Mouse (Mus musculus) spleen, adult 2 months (tissue): ENCODE measurements around the gene Ranbp3. TPM values are rescaled to one million over a fixed set of nuclear protein-coding genes. Genes with fewer than 3 reads are reported as not detected.

Source experiments
- DNase-seq, 2 experiments: peaks; one replicate each; pipeline versions ENCODE4 v3.0.0 to v3.0.0-alpha.2; 2012 to 2021; ENCODE audit warnings: low spot score in 2 of 2, low read depth in 1 of 2
- H3K27ac ChIP-seq: fragments of 200-500 bp; 2 replicates; pipeline ENCODE4 v1.5.1; 2012; ENCODE audit warnings: low read length, inconsistent platforms; ENCODE audit not compliant: insufficient read depth
- H3K27me3 ChIP-seq: fragments of 200-500 bp; 2 replicates; pipeline ENCODE4 v1.6.1; 2012; ENCODE audit warnings: mild to moderate bottlenecking, moderate library complexity, low read length, inconsistent platforms; ENCODE audit not compliant: control insufficient read depth, insufficient read depth
- H3K36me3 ChIP-seq: fragments of 200-500 bp; 2 replicates; pipeline ENCODE4 v1.6.1; 2012; ENCODE audit warnings: mild to moderate bottlenecking, low read length, inconsistent platforms; ENCODE audit not compliant: control insufficient read depth, insufficient read depth
- H3K4me1 ChIP-seq: fragments of 200-500 bp; 2 replicates; pipeline ENCODE4 v1.6.1; 2011; ENCODE audit warnings: inconsistent platforms; ENCODE audit not compliant: control insufficient read depth, insufficient read depth, insufficient read length
- H3K4me3 ChIP-seq: fragments of 200-500 bp; 2 replicates; pipeline ENCODE4 v1.5.1; 2011; ENCODE audit warnings: mild to moderate bottlenecking, inconsistent platforms; ENCODE audit not compliant: insufficient read depth, insufficient read length; ENCODE audit errors: extremely low read depth
- CTCF ChIP-seq: fragments of 200-500 bp; IDR thresholded peaks from 2 replicates; pipeline ENCODE4 v1.5.1; 2011; ENCODE audit warnings: mild to moderate bottlenecking, inconsistent platforms; ENCODE audit not compliant: insufficient read depth, insufficient read length, insufficient replicate concordance; ENCODE audit errors: extremely low read depth
- POLR2A ChIP-seq: fragments of 200-500 bp; IDR thresholded peaks from 2 replicates; pipeline ENCODE4 v1.6.1; 2011; ENCODE audit warnings: low read depth, low read length, inconsistent platforms
- WGBS: fragments of 180-500 bp; shearing (Covaris S2); methylation state at CpG from one replicate; pipeline ENCODE4 v1.1.7; 2018; 5-methylcytosine and 5-hydroxymethylcytosine counted together
- polyA plus RNA-seq: library from polyadenylated mRNA; depleted of rRNA; stranded (reverse); fragments of >200 nt; gene quantifications from 2 replicates; pipeline ENCODE4 v1.2.3, GENCODE M21; 2012

Gene Ranbp3
- polyA plus RNA-seq, 1 experiment: 72.6 TPM

- no peaks in the 10 kb centered on the region for H3K36me3 ChIP-seq
- DNase-seq: no peak
- 80% methylated on average over 6 of the region's 6 CpGs for WGBS
- no peak for TF ChIP-seq CTCF
- no peak for TF ChIP-seq POLR2A
- H3K27me3 ChIP-seq: no peaks in the 10 kb centered on the region
- no peak overlapping the region for H3K27ac ChIP-seq
- H3K4me3 ChIP-seq: no peak overlapping the region
- no peaks in the 10 kb centered on the region for H3K4me1 ChIP-seq
Measured at GRCm38 (mm10) chr17:56656171-56656570, 16.9 kb upstream of the Ranbp3 start.

DNA sequence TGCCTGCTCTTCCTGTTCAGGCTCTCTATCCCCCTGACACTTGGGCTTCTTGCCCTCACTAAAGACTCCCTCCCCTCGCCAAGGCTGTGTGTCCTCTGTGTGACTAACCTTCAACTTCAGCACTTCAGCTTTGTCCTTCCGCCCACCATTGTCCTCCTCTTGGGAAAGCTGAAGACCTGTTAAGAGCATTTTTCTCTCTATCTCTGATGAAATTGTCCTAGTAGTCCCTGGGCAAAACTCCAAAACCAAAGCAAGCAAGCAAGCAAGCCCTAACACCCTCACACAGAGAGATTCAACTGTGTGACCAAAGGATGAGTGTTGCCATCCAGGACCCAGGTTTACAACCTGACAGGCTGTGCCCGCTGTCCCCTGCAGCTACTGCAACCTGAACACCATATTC, 9.4 kb upstream of the Ranbp3 start:
- Histone ChIP-seq H3K27ac (no peak overlapping the region), H3K27me3 (no peaks in the 10 kb centered on the region), H3K4me3 (no peak overlapping the region), H3K36me3 (no peaks in the 10 kb centered on the region), H3K4me1 (peaks cover 1% of the 10 kb centered on the region; the same call in 1 of the 2 replicates)
- WGBS: 82% methylated on average over 3 of the region's 3 CpGs
- TF ChIP-seq POLR2A (no peak), CTCF (no peak)
- DNase-seq: no peak

- Histone ChIP-seq H3K27ac (no peak overlapping the region), H3K27me3 (no peaks in the 10 kb centered on the region), H3K4me1 (peaks cover 2% of the 10 kb centered on the region; the same call in 1 of the 2 replicates), H3K4me3 (no peak overlapping the region), H3K36me3 (no peaks in the 10 kb centered on the region)
- no peak for DNase-seq
- no peak for TF ChIP-seq POLR2A
- TF ChIP-seq CTCF: no peak
- 55% methylated on average over 10 of the region's 10 CpGs for WGBS
Measured at GRCm38 (mm10) chr17:56664333-56664732, 8.8 kb upstream of the Ranbp3 start.

DNA sequence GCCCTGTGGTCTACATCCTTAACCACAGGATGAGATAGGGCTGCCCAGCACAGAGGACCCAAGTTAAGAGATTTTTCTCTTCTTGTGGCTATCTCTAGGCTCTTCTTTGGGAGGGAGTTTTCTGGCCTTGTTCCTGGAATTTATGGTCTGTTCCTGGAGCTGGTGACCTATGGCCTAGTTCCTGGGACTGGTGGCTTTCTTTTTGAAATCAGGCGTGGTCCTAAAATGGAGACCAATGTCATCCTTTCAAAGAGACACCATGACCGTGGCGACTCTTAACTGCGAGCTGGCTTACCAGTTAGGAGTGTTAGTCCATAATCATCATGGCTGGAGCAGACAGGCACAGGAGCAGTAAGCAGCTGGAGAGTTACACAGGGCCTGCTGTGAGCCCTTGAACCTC, 6.7 kb upstream of the Ranbp3 start:
- H3K27me3 ChIP-seq: no peaks in the 10 kb centered on the region
- peaks cover 2% of the 10 kb centered on the region; the same call in 1 of the 2 replicates for H3K4me1 ChIP-seq
- WGBS: 91% methylated on average over 4 of the region's 4 CpGs
- no peak overlapping the region for H3K4me3 ChIP-seq
- no peaks in the 10 kb centered on the region for H3K36me3 ChIP-seq
- DNase-seq: no peak
- TF ChIP-seq POLR2A: no peak
- TF ChIP-seq CTCF: no peak
- no peak overlapping the region for H3K27ac ChIP-seq

DNA sequence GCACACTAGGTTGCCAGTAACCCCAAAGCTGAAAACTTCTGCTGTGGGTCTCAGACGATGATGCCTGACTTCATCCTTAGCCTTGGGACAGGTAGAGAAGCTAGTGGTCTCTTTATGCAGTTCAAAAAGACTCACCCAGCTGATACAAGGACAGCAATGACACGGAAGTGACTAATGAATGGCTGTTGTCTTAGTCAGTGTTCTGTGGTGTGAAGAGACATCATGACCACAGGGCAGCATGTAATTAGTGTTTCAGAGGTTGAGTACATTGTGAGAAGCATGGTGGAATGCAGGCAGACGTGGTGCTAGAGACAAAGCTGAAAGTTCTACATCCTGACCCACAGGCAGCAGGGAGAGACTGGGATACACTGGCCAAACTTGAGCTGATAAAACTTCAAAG, 5.5 kb upstream of the Ranbp3 start:
- no peak for TF ChIP-seq POLR2A
- TF ChIP-seq CTCF: no peak
- WGBS: 73% methylated on average over 3 of the region's 3 CpGs
- Histone ChIP-seq H3K27me3 (no peaks in the 10 kb centered on the region), H3K36me3 (no peaks in the 10 kb centered on the region), H3K4me1 (peaks cover 5% of the 10 kb centered on the region; the same call in 1 of the 2 replicates), H3K27ac (no peak overlapping the region), H3K4me3 (no peak overlapping the region)
- no peak for DNase-seq

GRCm38 (mm10) chr17:56668384-56669144, 4.5 kb upstream of the Ranbp3 start:
- H3K27ac ChIP-seq: no peak overlapping the region
- 5% methylated on average over 31 of the region's 31 CpGs for WGBS
- no peaks in the 10 kb centered on the region for H3K27me3 ChIP-seq
- peak; percentile 48 to 74 for DNase-seq
- TF ChIP-seq POLR2A (no peak), CTCF (peak; percentile 87)
- peak overlapping the region; percentile 53; the same call in 1 of the 2 replicates for H3K4me3 ChIP-seq
- no peaks in the 10 kb centered on the region for H3K36me3 ChIP-seq
- H3K4me1 ChIP-seq: peaks cover 6% of the 10 kb centered on the region; the same call in 1 of the 2 replicates

DNA sequence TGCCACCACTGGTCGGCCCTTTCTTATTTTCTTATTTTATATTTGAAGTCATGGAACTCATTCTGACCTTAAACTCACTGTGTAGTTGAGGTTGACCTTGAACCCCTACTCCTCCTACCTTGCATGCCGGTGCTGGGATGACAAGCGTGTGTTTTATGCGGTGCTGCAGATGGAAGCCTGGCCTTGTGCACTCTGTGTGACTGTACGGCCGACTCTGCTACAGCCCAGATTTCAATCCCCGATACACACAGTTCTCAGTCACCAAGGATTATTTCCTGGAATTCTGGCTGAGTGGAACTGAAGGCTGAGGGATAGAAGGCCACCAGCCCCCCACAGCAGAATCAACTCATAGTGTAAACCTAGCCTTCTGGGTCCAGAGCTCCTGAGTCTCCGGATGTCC, 3.3 kb upstream of the Ranbp3 start:
- TF ChIP-seq POLR2A: no peak
- Histone ChIP-seq H3K36me3 (no peaks in the 10 kb centered on the region), H3K4me3 (no peak overlapping the region), H3K27me3 (no peaks in the 10 kb centered on the region), H3K4me1 (peaks cover 6% of the 10 kb centered on the region), H3K27ac (no peak overlapping the region)
- WGBS: 94% methylated on average over 8 of the region's 8 CpGs
- no peak for DNase-seq
